Mouse (Mus musculus): ENCODE measurements around the gene Asxl1. TPM values are rescaled to one million over a fixed set of nuclear protein-coding genes. Genes with fewer than 3 reads are reported as not detected.

Asxl1 gene
- polyA plus RNA-seq, 1 experiment from 2014 or later: 6.4 TPM

- H3K4me2 ChIP-seq (ENCODE audit: low read depth, low read length): no peak overlapping the region
- H3K4me3 ChIP-seq (replicated peaks; ENCODE audit: low read length): no peak overlapping the region
- H3K27ac ChIP-seq (ENCODE audit: low read length): no peak overlapping the region; the same call in 1 of the 2 replicates
- 0 out of 2 replicates have a peak, but pooled peaks cover 5% of the 10 kb centered on the region for H3K4me1 ChIP-seq (ENCODE audit: control insufficient read depth, insufficient read depth, low read length)
- H3K27me3 ChIP-seq (ENCODE audit: control insufficient read depth, insufficient read depth, low read length): no peaks in the 10 kb centered on the region
- H3K9me3 ChIP-seq (replicated peaks; ENCODE audit: control insufficient read depth, low read length): no peaks in the 10 kb centered on the region
- ATAC-seq (ENCODE audit: insufficient read depth, low FRiP score): no peak
- no peak overlapping the region for H3K9ac ChIP-seq (ENCODE audit: low read length)
- H3K36me3 ChIP-seq (ENCODE audit: control insufficient read depth, insufficient read depth, low read length): no peaks in the 10 kb centered on the region
- 83% methylated on average over 9 of the region's 9 CpGs for WGBS
Measured at GRCm38 (mm10) chr2:153338361-153339350, 7.0 kb upstream of the Asxl1 start.

GRCm38 (mm10) chr2:153342166-153342565 lies 3.5 kb upstream of the Asxl1 start:
- WGBS: 87% methylated on average over 6 of the region's 6 CpGs
- H3K4me1 ChIP-seq (ENCODE audit: control insufficient read depth, insufficient read depth, low read length): peaks cover 10% of the 10 kb centered on the region; the same call in 1 of the 2 replicates
- H3K36me3 ChIP-seq (ENCODE audit: control insufficient read depth, insufficient read depth, low read length): no peaks in the 10 kb centered on the region
- ATAC-seq (ENCODE audit: insufficient read depth, low FRiP score): no peak
- H3K4me2 ChIP-seq (ENCODE audit: low read depth, low read length): no peak overlapping the region
- H3K9me3 ChIP-seq (replicated peaks; ENCODE audit: control insufficient read depth, low read length): no peaks in the 10 kb centered on the region
- no peak overlapping the region for H3K27ac ChIP-seq (ENCODE audit: low read length)
- no peaks in the 10 kb centered on the region for H3K27me3 ChIP-seq (ENCODE audit: control insufficient read depth, insufficient read depth, low read length)
- no peak overlapping the region for H3K4me3 ChIP-seq (replicated peaks; ENCODE audit: low read length)
- no peak overlapping the region for H3K9ac ChIP-seq (ENCODE audit: low read length)

- H3K4me3 ChIP-seq (replicated peaks; ENCODE audit: low read length): no peak overlapping the region
- H3K27ac ChIP-seq (ENCODE audit: low read length): no peak overlapping the region
- 48% methylated on average over 3 of the region's 3 CpGs for WGBS
Measured at GRCm38 (mm10) chr2:153342602-153343001, 3.0 kb upstream of the Asxl1 start.

GRCm38 (mm10) chr2:153343191-153343590 lies 2.4 kb upstream of the Asxl1 start:
- 0 out of 2 replicates have a peak overlapping the region, but pooled peaks have one; percentile 12 for H3K27ac ChIP-seq (ENCODE audit: low read length)

More at GRCm38 (mm10) chr2:153342602-153343001, 3.0 kb upstream of the Asxl1 start:
- Histone ChIP-seq H3K27me3 (ENCODE audit: control insufficient read depth, insufficient read depth, low read length) (no peaks in the 10 kb centered on the region), H3K4me1 (ENCODE audit: control insufficient read depth, insufficient read depth, low read length) (peaks cover 7% of the 10 kb centered on the region; the same call in 1 of the 2 replicates), H3K4me2 (ENCODE audit: low read depth, low read length) (no peak overlapping the region), H3K36me3 (ENCODE audit: control insufficient read depth, insufficient read depth, low read length) (no peaks in the 10 kb centered on the region), H3K9ac (ENCODE audit: low read length) (no peak overlapping the region), H3K9me3 (replicated peaks; ENCODE audit: control insufficient read depth, low read length) (no peaks in the 10 kb centered on the region)
- no peak for ATAC-seq (ENCODE audit: insufficient read depth, low FRiP score)

GRCm38 (mm10) chr2:153345071-153345453 lies 567 bp upstream of the Asxl1 start:
- H3K9ac ChIP-seq (ENCODE audit: low read length): peak overlapping the region; percentile 86
- 1% methylated on average over 11 of the region's 11 CpGs for WGBS
- H3K4me3 ChIP-seq (replicated peaks; ENCODE audit: low read length): peak overlapping the region; percentile 90
- H3K9me3 ChIP-seq (replicated peaks; ENCODE audit: control insufficient read depth, low read length): no peaks in the 10 kb centered on the region
- ATAC-seq (ENCODE audit: insufficient read depth, low FRiP score): no peak
- peak overlapping the region; percentile 82 for H3K27ac ChIP-seq (ENCODE audit: low read length)
- peaks cover 18% of the 10 kb centered on the region for H3K4me1 ChIP-seq (ENCODE audit: control insufficient read depth, insufficient read depth, low read length)
- H3K4me2 ChIP-seq (ENCODE audit: low read depth, low read length): peak overlapping the region; percentile 77
- no peaks in the 10 kb centered on the region for H3K27me3 ChIP-seq (ENCODE audit: control insufficient read depth, insufficient read depth, low read length)
- no peaks in the 10 kb centered on the region for H3K36me3 ChIP-seq (ENCODE audit: control insufficient read depth, insufficient read depth, low read length)

More at GRCm38 (mm10) chr2:153343191-153343590, 2.4 kb upstream of the Asxl1 start:
- Histone ChIP-seq H3K36me3 (ENCODE audit: control insufficient read depth, insufficient read depth, low read length) (no peaks in the 10 kb centered on the region), H3K9ac (ENCODE audit: low read length) (no peak overlapping the region), H3K4me3 (replicated peaks; ENCODE audit: low read length) (no peak overlapping the region), H3K27me3 (ENCODE audit: control insufficient read depth, insufficient read depth, low read length) (no peaks in the 10 kb centered on the region), H3K4me2 (ENCODE audit: low read depth, low read length) (no peak overlapping the region), H3K9me3 (replicated peaks; ENCODE audit: control insufficient read depth, low read length) (no peaks in the 10 kb centered on the region), H3K4me1 (ENCODE audit: control insufficient read depth, insufficient read depth, low read length) (peaks cover 7% of the 10 kb centered on the region)
- ATAC-seq (ENCODE audit: insufficient read depth, low FRiP score): no peak

GRCm38 (mm10) chr2:153346221-153347182 lies 873 bp downstream of the Asxl1 start:
- peak; percentile 75 for ATAC-seq (ENCODE audit: insufficient read depth, low FRiP score)
- Histone ChIP-seq H3K4me2 (ENCODE audit: low read depth, low read length) (peak overlapping the region; percentile 73), H3K9ac (ENCODE audit: low read length) (peak overlapping the region; percentile 98), H3K36me3 (ENCODE audit: control insufficient read depth, insufficient read depth, low read length) (no peaks in the 10 kb centered on the region), H3K27ac (ENCODE audit: low read length) (peak overlapping the region; percentile 99), H3K9me3 (replicated peaks; ENCODE audit: control insufficient read depth, low read length) (no peaks in the 10 kb centered on the region), H3K27me3 (ENCODE audit: control insufficient read depth, insufficient read depth, low read length) (no peaks in the 10 kb centered on the region), H3K4me1 (ENCODE audit: control insufficient read depth, insufficient read depth, low read length) (peaks cover 22% of the 10 kb centered on the region), H3K4me3 (replicated peaks; ENCODE audit: low read length) (peak overlapping the region; percentile 90)
- WGBS: under 1% methylated on average over 59 of the region's 76 CpGs

GRCm38 (mm10) chr2:153347183-153347781 lies 1.7 kb downstream of the Asxl1 start:
- Histone ChIP-seq H3K4me2 (ENCODE audit: low read depth, low read length) (peak overlapping the region; percentile 73), H3K27ac (ENCODE audit: low read length) (peak overlapping the region; percentile 99), H3K36me3 (ENCODE audit: control insufficient read depth, insufficient read depth, low read length) (no peaks in the 10 kb centered on the region), H3K4me1 (ENCODE audit: control insufficient read depth, insufficient read depth, low read length) (peaks cover 22% of the 10 kb centered on the region), H3K4me3 (replicated peaks; ENCODE audit: low read length) (peak overlapping the region; percentile 90), H3K9me3 (replicated peaks; ENCODE audit: control insufficient read depth, low read length) (no peaks in the 10 kb centered on the region), H3K27me3 (ENCODE audit: control insufficient read depth, insufficient read depth, low read length) (no peaks in the 10 kb centered on the region), H3K9ac (ENCODE audit: low read length) (peak overlapping the region; percentile 98)
- ATAC-seq (ENCODE audit: insufficient read depth, low FRiP score): no peak
- WGBS: 3% methylated on average over 9 of the region's 9 CpGs

GRCm38 (mm10) chr2:153348100-153348831 lies 2.6 kb downstream of the Asxl1 start:
- H3K9me3 ChIP-seq (replicated peaks; ENCODE audit: control insufficient read depth, low read length): no peaks in the 10 kb centered on the region
- H3K27me3 ChIP-seq (ENCODE audit: control insufficient read depth, insufficient read depth, low read length): no peaks in the 10 kb centered on the region
- peak overlapping the region; percentile 18; the same call in 1 of the 2 replicates for H3K27ac ChIP-seq (ENCODE audit: low read length)
- WGBS: 38% methylated on average over 6 of the region's 6 CpGs
- ATAC-seq (ENCODE audit: insufficient read depth, low FRiP score): no peak
- H3K4me2 ChIP-seq (ENCODE audit: low read depth, low read length): peak overlapping the region; percentile 73
- H3K36me3 ChIP-seq (ENCODE audit: control insufficient read depth, insufficient read depth, low read length): no peaks in the 10 kb centered on the region
- H3K4me1 ChIP-seq (ENCODE audit: control insufficient read depth, insufficient read depth, low read length): peaks cover 22% of the 10 kb centered on the region
- H3K4me3 ChIP-seq (replicated peaks; ENCODE audit: low read length): peak overlapping the region; percentile 22
- H3K9ac ChIP-seq (ENCODE audit: low read length): peak overlapping the region; percentile 49; the same call in 1 of the 2 replicates

All from stomach, embryonic 16.5 days (tissue).